Mouse (Mus musculus) testis, adult 2 months (tissue): ENCODE measurements at regions not wholly inside any gene's neighbourhood (a gene's known extent, or its start where the extent isn't known, plus 50 kb on each side); places are given as distances from the start of the nearest gene placed in this dataset.

Source experiments
- CTCF ChIP-seq: fragments of 200-500 bp; IDR thresholded peaks from 2 replicates; pipeline ENCODE4 v1.5.1; 2012; ENCODE audit warnings: low read depth, mild to moderate bottlenecking, inconsistent platforms, low read length, moderate library complexity; ENCODE audit not compliant: control insufficient read depth, insufficient read depth, insufficient replicate concordance
- POLR2A ChIP-seq: fragments of 200-500 bp; IDR thresholded peaks from 2 replicates; pipeline ENCODE4 v1.6.1; 2012; ENCODE audit warnings: low read depth, mild to moderate bottlenecking, inconsistent platforms, low read length, moderate library complexity; ENCODE audit not compliant: control insufficient read depth

GRCm38 (mm10) chr12:25289381-25289780 lies 192.4 kb upstream of the Id2 start:
- TF ChIP-seq CTCF (no peak), POLR2A (no peak)
